Mouse (Mus musculus) kidney, adult 11 months (tissue): ENCODE measurements at regions not wholly inside any gene's neighbourhood (a gene's known extent, or its start where the extent isn't known, plus 50 kb on each side); places are given as distances from the start of the nearest gene placed in this dataset.

Experiments used
- DNase-seq: peaks from one replicate; pipeline ENCODE4 v3.0.0; 2022

DNA sequence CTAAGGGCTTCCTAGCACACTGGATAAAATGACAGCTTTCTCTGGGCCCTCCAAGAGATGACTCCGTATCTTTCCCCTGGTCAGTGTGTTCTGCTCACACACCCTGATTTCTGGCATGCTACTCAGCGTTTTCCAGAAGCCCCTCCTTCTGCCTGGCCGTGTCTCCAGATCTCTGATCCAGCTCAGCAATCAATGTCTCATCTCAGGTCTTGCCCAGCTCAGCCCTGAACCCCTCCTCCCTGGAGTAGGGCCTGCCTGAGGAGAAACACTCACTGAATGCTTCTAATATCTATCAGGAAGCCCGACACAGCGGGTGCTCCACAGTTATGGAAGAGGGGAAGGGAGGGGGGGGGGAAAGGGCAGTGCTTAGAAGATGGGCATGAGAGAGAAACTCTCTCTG is 101.9 kb upstream of the 1700021F07Rik start:
- no peak for DNase-seq

- no peak for DNase-seq
Measured at GRCm38 (mm10) chr2:173424875-173425274, 97.5 kb upstream of the 1700021F07Rik start.

- DNase-seq: no peak
Measured at GRCm38 (mm10) chr2:173425754-173426153, 96.6 kb upstream of the 1700021F07Rik start.

DNA sequence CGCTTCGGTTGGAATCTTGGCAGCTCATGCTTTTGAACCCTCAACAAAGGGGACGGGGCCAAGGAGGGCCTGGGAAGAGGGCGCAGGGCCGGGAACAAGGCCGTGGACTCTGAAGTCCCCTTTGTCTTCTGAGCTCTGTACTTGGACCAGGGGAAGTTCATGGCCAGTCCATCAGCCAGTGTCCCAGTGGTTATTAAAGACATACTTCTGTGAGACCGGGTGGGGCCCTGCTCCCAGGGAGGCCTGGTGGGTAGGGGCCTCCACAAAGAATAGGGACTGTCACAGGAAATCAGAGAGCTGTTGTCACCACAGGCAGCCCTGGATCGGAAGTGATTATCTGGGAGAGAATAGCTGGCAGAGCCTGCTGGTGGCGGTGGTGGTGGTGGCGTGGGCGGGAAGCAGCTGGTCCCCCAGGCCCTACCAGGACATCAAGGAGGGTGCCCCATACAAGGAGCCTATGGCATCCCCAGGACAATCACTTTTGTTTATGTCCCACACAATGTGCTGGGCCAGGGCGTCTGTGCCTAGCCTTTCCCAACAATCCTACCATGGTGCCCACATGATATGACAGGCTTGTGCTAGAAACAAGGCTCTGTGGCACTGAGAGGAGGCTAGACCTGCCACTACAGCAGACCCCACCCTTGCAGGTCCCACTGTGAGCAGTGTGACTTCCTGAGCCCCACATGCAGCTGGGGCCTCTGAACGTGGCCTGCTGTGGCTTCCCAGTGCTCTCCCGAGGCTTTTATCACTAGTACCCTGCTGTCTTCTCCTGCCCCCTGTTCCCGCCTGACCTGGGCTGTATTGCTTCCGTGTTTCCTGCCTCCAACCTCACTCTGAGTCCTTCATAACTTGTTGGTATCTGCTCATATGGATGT is 96.0 kb upstream of the 1700021F07Rik start:
- no peak for DNase-seq

- no peak for DNase-seq
Measured at GRCm38 (mm10) chr2:173427888-173428450, 94.4 kb upstream of the 1700021F07Rik start.

GRCm38 (mm10) chr2:173431841-173432240 is 90.5 kb upstream of the 1700021F07Rik start:
- DNase-seq: no peak

DNA sequence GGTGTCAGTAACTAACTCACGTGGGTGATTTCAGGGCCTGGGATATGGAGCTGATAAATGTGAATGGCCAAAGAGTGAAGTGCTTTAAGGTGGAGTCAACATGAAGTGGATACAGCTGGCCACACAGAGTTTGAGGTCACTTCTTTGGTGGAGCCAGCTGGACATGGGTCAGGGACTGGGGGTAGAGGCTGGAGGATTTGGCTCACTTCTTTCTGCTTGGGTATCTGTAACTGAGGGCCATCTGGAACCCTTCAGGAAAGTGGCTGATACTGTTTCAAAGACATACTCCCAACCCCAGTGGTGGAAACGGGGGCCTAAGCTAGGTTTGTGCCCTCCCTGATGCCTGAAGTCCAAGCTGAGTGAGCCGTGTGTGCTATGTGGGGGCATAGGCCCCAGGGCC is 90.1 kb upstream of the 1700021F07Rik start:
- no peak for DNase-seq

GRCm38 (mm10) chr2:173432886-173433624 is 89.3 kb upstream of the 1700021F07Rik start:
- no peak for DNase-seq

GRCm38 (mm10) chr2:173436580-173436979 is 85.8 kb upstream of the 1700021F07Rik start:
- DNase-seq: no peak

DNA sequence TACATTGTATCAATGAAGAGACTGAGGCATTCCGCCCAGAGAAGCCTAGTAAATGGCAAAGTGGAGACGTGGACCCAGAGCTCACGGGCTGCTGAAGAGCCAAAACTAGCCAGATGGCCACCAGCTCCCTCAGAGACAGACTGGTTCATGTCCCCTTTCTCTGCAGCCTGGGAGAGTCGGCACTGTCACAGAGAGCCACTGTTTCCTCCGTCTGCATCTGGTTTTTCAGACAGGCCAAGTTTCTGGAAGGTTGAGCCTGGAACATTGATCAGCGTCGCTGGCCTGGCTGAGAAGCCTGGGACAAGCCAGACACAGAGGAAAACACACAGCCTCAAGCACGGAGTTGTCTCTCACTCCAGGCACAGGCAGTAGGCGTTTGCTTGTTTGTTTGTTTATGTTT is 83.4 kb upstream of the 1700021F07Rik start:
- DNase-seq: no peak

DNA sequence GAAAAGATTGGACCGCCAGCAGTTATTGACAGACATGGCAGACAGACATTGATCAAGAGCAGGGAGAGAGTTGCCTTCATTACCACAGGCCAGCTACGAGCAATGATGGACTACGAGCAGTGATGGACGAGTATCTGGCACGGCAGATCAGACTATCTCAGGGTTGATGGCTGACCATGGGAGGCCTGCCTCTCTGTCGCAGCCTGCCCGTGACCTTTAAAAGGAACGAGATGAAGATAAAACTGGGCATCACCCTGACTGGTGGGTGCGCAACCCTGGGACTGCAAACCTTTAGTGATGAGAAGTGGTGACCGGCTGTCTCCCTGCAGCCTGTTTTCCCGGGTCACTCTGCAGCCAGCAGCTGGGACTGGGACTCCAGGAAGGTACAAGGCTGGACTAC is 80.3 kb upstream of the 1700021F07Rik start:
- no peak for DNase-seq

- no peak for DNase-seq
Measured at GRCm38 (mm10) chr2:173443262-173443661, 79.1 kb upstream of the 1700021F07Rik start.

DNA sequence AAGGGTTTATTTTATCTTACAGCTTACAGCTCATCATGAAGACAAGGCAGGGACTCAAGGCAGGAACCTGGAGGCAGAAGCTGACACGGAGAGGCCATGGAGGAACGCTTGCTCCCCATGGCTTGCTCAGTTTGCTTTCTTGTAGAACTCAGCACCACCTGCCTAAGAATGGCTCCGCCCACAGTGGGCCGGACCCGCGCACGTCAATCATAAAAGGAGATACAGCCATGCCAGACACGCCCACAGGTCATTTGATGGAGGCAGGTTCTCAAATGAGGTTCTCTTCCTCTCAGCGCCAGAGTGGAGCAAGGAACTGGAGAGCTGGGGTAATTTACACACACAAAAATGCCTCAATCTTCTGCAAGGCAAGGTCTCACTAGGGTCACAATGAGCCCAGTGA is 78.0 kb upstream of the 1700021F07Rik start:
- no peak for DNase-seq

- DNase-seq: no peak
Measured at GRCm38 (mm10) chr2:173445039-173445438, 77.3 kb upstream of the 1700021F07Rik start.

- no peak for DNase-seq
Measured at GRCm38 (mm10) chr2:173448546-173449187, 73.7 kb upstream of the 1700021F07Rik start.

DNA sequence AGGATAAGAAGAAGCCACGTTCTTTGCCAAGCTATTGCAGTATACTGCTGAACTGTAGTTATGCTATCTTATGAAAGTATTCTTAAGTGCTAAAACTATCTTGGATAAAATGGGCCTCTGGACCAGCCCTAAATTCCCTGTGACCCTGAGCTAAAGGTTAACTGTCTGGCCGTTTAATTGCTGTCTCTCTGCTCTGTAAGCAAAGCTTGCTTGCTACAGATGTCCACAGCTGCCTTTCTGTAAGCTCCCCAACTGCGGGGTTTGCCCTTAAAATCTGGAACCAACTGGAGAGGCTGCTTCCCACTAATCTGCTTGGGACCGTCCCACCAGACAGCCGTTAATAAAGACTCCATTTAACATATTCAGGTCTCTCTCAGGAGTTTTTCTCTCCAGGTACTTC is 73.2 kb upstream of the 1700021F07Rik start:
- DNase-seq: peak; percentile 51

- no peak for DNase-seq
Measured at GRCm38 (mm10) chr2:173451993-173452481, 70.3 kb upstream of the 1700021F07Rik start.

- no peak for DNase-seq
Measured at GRCm38 (mm10) chr2:173452800-173453199, 69.6 kb upstream of the 1700021F07Rik start.

- DNase-seq: peak; percentile 18
Measured at GRCm38 (mm10) chr2:173453569-173454405, 68.6 kb upstream of the 1700021F07Rik start.

- no peak for DNase-seq
Measured at GRCm38 (mm10) chr2:173454741-173455140, 67.6 kb upstream of the 1700021F07Rik start.

- no peak for DNase-seq
Measured at GRCm38 (mm10) chr2:173455216-173455615, 67.2 kb upstream of the 1700021F07Rik start.

DNA sequence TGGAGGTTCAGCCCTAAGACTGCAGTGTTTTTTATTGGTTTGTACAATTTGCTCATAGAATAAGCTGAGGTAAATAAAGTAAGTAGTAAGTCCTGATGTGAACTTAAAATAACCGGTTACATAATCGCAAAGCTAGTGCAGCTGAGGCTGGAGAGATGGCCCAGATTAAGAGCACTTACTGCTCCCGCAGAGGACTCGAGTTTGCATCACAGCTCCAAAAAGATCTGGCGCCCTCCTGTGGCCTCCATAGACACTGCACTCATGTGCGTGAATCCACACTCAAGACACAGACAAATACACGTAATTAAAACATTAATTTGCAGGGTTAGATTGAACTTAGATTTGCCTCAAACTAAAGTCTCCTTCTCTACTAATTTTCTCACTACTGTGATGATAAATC is 66.3 kb upstream of the 1700021F07Rik start:
- DNase-seq: no peak
